Mouse (Mus musculus) T-helper 17 cell (primary cell): ENCODE measurements at regions not wholly inside any gene's neighbourhood (a gene's known extent, or its start where the extent isn't known, plus 50 kb on each side); places are given as distances from the start of the nearest gene placed in this dataset.

Source experiments
- in situ Hi-C, 2 experiments: fragments of 300-600 bp; cut with MboI, MseI; formaldehyde crosslinking; loops; 1 replicate in 1 of 2; 2 replicates in 1 of 2; pipeline ENCODE4 v1.15.1; 2025; ENCODE audit warnings: high pct_unique_total_duplicates in 2 of 2

DNA sequence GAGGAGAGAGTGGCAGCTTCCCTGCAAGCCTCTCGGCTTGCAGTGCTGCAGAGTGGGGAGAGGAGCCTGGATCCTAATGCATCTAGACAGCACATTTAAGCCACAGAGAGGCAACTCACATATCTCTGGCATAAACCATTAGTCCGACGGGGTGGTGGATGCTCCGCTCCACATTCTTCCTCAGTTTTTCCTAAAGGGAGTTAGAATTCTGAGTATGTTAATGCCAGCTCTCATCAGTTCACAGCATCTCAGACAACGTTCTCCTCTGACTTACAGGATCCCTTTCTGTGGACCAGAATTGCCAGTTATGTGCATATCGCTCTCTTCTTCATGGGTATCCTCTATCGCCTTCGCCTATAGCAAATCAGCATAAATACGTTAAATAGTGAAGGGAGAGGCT, 313.4 kb downstream of the Med10 start:
- in situ Hi-C loops, result no loop called here

DNA sequence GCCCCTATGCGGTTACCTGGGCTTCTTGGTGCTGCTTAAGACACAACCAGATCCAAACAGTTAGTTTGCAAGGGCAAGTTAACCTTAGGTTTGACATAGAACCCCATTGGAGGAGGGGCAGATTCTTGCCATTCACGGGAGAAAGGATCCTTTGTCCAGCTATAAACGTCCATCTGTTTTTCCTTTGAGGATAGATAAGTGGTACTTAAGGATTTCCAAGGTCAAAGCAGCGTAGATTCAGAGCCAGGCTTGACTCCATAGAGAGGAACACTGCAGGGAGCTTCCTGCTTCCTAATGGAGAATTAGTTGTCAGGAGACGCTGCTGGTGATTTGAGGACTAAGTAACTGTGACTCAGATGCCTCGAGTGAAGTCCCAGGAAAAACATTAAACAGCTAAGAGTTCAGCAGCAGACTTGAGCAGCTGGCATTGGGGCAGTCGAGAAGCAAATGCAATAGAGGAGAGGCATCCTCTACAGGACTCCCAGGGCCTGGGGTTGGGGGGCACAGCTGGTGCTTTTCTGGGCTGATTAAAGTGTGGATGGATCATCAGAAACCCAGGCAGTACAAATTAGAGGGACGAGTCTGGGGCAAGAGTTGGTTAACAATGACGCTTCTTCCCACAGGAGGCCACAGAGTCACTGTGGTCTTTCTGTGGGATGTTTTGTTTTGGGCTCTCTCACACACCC, 322.8 kb downstream of the Med10 start:
- in situ Hi-C loops, result no loop called here

DNA sequence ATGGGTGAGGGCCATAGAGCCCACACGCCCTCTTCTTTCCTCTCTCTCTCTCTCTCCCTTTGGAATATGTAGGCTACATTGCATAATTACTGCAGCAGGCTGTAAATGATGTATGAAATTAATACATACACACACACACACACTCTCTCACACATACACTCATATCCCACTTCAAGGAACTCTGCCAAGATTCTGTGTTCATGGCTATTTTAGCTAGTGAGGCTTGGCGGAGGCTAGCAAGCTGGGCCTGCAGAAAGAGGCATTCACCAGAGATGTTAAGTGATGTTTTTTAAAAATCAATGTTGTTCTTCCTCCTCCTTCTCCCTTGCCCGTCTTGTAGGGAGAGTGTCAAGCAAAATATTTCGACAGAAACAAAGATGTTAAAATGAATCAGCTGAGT, 325.1 kb downstream of the Med10 start:
- in situ Hi-C loops, result no loop called here

DNA sequence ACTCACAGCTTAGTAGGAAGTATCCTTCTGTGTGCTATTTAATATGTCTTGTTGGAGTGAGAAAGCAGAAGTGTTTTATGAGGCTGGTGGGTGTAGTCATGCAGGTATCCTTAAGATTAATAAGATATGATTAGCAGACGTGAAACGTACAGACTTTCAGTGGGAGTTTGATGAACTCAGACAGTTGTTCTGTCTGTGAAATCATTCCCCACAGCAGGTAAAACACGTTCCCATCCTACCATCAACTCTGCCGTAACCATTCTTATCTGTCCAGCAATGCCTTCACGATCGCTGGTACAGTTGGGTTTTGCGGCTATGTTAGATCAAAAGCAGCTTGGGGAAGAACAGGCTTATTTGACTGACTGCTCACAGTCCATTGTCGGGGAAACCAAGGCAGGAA, 332.3 kb downstream of the Med10 start:
- in situ Hi-C loops, result no loop called here

DNA sequence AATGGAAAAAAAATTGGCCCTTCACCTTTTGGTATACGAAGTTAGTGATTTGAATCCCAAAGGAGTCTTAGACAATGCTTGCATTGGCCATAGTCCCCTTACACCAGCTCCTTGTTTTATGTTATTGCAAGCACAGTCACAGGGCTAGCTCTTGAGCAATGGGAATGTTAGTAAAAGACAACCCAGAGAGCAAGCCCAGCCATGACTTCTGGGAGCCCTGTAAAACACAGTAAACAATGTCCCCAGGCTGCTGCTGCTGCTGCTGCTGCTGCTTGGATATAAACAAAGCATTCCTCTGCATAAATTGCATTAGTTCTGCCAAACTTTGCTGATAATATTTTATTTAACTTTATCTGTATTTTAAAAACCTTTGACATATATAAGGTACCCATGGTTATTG, 334.0 kb downstream of the Med10 start:
- in situ Hi-C loops, result no loop called here

DNA sequence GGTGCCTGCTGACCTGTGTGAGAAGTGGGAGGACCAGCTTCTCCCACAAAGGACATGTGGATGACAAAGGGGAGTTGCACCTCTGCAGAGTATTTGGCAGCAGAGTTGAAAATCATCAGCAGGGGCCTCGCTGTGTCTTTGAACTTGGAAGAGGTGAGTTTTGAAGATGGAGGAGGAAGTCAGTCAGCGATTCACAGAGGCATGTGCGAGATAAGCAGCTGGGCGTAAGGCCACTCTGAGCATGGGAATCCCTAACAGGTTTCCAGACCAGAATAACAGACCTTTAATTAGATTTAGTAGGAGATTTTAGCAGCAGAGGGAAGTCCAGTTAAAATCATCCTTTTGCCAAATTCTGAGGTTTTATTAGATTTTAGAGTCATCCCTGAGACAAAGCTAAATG, 342.3 kb downstream of the Med10 start:
- in situ Hi-C loops, result no loop called here

DNA sequence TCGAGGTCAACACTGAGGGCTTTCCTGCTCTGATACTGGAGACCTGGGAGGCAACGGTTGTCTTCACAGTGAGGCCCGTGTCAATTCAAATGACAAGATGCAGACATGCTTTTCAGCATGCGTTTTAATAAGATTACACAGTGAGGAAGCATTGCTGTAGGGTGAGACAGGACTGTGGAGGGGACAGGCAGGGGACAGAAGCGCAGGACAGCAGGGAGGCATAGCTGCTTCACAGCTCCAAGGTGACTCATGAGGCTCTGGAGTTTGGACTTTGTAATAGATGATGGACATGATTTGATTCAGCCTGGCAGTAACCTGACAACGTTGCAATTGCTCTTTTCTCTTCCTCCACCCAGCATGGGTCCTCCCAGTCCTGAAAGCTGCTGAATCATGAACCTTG, 343.3 kb downstream of the Med10 start:
- in situ Hi-C loops, result no loop called here

DNA sequence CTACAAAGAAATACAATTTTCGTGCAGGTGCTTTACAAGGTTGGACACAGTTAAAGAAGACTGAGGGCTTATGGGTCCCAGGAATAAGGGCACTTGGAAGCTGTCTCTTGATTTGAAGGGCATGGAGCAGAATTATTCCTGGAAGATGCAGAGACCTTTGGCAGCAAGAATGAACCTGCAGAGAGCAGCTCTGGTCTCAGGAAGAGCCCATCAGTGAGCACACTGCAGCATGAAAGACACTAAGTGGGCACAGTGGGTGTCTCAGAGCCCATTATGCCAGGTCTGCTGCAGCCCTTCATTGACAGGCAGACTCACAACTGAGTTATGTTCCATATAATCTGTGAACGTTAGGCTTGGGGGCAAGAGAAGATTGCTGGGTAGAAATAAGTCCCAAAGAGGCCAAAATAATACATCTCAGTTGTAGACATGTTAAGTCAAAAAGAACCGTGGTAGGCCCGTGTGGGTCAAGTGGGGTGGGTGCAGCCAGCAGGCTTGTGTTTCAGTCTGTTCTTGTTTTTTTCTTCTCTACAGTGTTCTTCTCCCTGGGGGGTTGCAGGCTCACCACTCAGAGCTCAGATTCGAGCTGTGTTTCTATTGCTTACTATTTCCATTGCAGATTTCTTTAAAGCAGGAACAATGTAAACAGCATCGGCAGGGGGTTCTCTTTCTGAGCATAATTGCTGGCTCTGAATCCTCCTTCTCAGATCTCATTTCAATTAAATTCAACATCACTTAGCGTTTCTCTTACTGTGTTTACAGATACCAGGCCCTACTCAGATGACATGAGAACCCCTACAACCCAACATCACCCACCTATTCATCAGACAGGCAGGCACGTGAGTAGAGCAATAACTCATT, 347.1 kb downstream of the Med10 start:
- in situ Hi-C loops, result no loop called here

DNA sequence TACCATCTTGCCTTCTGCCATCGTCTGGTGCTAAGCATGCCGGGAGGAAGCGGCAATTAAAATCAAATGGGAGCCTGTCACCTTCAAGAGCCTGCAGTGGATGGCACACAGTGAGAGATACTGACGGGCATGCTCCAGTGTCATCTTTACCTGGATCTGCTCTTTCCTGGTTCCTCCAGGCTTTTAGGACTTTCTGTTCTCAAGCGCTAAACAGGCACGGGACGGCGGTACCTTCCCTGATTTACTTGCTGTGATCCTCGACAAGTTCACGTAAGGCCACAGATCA, 347.6 kb downstream of the Med10 start:
- in situ Hi-C loops, result no loop called here

DNA sequence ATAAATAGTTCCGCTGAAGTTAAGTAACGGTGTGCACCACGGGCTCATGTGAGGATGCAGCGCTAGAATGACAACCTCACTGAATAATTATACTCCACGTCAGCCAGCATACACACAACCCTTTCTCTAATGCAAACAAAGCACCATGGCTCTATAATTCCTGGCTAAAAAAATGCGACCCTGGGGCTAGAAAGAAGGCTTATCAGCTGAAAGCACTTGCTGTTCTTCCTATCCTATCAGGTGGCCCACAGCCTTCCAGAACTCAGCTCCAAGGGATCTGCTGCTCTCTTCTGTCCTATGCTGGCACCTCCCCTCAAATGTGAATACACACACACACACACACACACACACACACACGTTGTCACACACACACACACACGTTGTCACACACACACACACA, 350.9 kb downstream of the Med10 start:
- in situ Hi-C loops, result no loop called here

DNA sequence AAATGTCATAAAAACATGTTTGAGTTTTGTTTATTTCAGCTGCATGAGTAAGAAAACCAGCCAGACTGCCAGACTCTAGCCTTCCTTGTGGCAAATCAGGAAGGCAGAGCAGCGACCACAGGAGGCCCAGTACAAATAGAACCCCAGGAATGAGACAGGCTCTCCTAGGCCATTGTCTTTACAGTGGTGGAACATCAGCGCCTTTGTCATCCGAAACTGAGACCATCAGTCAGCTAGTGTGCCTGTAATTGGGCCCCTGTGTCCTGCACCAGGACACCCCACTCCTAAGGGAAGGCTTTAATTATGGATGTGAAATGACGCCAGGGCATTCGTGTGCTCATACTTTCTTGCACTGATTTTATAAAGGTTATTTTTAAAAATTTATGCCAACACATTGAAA, 353.4 kb downstream of the Med10 start:
- in situ Hi-C loops, result no loop called here

DNA sequence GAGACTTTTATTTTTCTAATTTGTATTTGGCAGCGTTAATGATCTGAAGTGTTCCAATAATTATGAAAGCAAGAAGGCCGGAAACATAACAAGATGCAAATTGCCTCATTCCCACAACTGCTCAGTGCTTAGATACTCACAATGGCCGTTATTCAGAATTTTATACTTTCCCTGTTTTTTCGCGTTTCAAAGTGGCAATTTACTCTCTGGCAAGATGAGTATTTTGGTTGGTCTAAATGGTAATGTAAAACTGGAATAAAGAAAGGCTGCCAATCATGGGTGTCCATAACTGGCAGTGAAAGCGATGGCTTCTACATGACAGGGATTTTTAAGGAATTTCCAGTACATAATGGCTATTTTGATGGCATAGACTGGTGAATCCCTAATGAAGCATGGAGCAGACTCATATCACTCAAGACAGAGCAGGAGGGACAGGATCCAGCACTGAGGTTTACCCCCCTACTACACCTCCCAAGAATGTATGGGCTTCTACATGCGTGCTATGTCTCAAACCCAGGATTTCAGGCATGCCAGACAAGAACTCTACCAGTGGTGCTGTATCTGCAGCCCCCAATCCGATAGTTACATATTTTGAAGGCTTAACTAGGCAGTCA, 354.9 kb downstream of the Med10 start:
- in situ Hi-C loops, result no loop called here

DNA sequence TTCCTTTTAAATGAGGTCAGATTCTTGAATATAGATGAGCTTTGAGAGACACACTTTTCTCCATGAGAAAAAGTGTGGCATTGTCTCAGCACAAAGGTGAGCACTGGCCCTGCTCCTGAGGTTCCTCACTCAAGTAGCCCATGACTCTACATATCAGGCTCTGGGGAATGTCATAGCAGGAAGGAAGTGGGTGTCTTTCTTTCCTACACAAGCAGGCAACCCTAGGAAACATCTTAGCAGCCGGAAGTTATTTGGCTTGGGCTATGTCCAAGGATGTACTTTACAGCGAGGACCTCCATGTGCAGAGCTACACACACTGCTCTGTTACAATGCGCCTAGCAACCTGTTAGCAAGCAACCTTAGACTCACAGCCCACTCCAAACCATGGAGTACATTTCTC, 356.9 kb downstream of the Med10 start:
- in situ Hi-C loops, result no loop called here

DNA sequence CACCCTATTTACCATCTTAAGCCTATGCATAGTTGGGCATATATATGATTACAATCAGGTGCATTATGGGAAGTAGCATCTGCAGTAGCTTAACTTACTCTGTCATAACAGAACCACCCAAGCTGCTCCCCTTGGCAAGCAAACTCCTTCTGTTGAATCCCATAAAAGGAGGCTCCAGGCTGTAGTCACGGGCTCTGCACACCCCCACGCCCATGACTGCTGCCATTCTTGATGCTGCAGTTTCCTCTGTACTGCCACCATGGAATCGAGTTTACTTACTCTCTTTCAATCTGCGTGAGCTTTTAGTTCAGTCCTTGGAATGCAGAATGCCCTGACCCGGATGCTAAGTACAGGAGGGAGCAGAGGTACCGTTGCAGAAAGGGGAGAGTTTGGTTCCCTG, 357.4 kb downstream of the Med10 start:
- in situ Hi-C loops, result no loop called here

DNA sequence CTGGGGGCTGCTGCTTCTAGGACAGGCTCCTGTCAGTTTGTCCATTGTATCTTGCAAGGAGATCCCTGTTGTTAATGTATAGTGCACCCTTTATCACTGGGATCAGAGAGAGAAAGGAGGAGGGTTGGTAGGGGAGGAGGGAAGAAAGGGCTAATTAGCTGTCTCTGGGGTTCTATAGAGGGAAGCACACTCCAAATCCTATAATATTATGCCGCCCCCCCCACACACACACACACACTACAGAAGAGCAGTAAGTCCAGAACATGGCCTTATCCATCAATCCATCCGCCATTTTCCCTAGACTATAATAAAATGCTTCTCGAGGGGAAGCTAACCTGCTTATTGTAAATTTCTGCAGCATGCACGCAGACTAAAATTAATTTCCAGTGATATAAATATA, 359.9 kb downstream of the Med10 start:
- in situ Hi-C loops, result no loop called here

DNA sequence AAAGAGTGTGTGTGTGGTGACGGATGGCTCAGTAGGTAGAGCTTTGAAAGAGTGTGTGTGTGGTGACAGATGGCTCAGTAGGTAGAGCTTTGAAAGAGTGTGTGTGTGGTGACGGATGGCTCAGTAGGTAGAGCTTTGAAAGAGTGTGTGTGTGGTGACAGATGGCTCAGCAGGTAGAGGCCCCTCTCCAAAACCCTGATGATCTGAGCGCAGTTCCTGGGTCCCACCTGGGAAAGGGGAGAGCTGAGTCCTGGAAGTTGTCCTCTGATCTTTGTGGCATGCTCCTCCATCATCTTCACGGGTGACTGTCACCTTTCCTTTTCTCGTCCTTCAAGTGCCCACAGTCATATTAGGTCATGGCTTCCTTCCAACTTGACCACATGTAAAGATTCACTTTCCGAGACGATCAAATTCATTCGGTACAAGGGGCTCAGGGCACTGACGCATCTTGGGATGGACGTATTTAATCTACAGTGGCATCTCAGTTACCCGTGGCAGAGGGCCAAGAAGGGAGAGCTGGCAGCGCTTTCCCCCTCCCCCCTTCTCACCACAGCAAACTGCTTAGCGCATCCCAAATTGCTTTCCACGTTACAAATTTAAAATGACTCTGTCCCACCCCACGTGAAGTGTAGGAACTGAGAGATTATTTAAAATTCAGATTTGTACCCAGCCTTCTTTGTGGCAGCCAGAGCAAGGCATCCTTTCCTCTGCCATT, 363.5 kb downstream of the Med10 start:
- in situ Hi-C loops, result no loop called here

DNA sequence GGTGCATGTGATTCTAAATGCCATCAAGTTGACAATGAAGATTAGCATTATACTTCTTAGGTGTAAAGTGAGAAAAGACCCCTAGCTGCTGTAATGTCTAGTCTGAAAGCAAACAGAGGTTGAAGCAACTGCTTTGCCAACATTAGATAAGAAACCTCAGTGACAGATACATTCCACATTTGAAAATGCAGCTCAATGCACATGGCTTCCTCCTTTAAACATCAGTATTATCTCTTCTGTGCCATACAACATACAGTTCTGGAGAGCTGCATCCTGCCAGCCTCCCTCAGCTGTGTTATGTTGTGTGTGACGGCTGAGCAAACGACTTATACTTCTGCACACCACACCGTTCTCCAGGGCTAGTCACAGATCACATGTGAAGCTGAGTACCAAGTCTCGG, 365.6 kb downstream of the Med10 start:
- in situ Hi-C loops, result no loop called here

DNA sequence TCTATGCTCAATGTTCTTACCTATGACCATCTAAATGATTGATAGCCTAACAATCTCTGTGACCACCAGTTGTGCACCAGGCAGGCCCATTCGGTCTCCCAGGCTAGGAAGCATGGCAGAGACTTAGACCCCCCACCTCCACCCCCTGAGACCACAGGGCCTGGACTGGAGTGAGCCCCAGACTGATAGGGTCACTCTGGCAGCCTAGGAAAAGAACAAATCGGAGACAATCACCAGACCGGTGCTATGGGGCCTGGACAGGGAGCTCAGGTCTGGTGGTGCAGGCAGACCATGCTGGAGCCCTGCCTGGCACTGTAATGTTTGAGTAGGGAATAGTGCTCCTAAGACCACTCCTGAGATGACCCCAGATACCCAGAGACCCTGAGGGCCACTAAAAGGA, 366.7 kb downstream of the Med10 start:
- in situ Hi-C loops, result no loop called here

DNA sequence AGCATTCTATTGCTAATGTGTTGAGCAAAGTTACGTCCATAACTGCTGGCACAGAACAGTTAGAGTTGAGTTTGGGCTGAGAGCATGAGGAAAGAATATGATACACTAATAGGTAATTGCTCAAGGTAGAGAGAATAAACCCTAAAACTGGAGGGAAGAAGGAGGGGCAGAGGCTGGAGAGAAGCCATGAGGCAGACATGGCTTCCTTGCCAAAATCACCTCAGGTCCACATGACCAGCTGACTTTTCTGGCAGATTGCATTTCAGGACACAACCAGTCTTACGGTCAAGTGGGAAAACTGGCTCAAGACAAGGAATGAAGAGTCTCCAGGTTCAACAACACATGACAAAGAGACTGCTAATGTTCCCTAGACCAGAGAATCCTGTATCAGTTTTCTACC, 374.9 kb downstream of the Med10 start:
- in situ Hi-C loops, result no loop called here

DNA sequence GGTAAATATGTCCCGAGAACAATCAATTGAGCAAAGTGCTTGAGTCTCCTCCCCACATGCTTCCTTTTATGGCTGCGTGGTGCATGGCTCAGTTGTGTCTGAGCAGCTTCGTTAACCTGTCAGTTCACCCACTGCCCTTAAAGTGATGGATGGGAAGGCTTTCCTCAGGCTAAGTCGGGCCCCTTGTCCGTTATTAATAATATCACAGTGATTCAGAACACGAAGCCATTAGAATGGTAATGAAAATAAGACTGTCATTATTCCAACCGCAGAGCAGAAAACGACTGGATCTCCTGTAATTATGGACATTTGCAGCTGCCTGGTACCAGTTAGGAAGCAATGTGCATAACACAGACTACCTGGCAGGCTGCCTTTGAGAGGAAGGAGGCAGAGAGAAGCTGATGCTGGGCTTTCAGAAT, 375.9 kb downstream of the Med10 start:
- in situ Hi-C loops, result no loop called here

DNA sequence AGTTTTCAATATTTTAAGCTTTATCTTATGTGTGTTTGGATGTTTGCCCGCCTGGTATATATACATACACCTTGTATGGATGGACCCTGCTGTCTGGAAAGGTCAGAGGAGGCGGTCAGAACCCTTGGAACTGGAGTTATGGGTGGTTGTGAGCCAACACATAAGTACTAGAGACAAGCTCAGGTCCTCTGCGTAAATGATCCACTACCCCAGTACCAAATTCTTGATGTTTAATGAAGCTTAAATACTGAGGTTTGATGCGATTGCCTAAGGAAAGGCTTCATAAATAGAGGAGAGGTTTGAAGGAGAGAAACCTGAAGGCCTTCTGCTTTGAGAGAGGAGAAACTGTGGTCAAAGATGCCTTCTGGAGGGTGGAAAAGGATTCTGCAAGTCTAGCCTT, 388.8 kb downstream of the Med10 start:
- in situ Hi-C loops, result no loop called here
